27 mouse cellular contexts compared by ENCODE assay signal in genomic region chr12:103327107-103327506, GRCm38 (mm10). TPM values are rescaled to one million over a fixed set of nuclear protein-coding genes. Genes with fewer than 3 reads are reported as not detected.
DNase-seq lines count a peak whose midpoint lies in the region; TF ChIP-seq lines count a peak whose summit lies in the region.
"Had no signal": no experiment of that assay in that cellular context is flagged by ENCODE, and none has a peak within 500 bp of the region (broad histone marks: within the 10 kb centered on the region; RNA-seq: fewer than 3 reads in every experiment).

No protein-coding gene starts in this region.

- peak; percentile 39 for DNase-seq in embryo, embryonic 10.5 days (ENCODE audit: low spot score)
- DNase-seq in embryo, embryonic 9.5 days (ENCODE audit: extremely low spot score): no peak
- peak; percentile 49 to 61 for DNase-seq in heart, adult 9 months (ENCODE audit: low spot score in 2 of 2)
- no peak for DNase-seq in heart, embryonic 10.5 days (ENCODE audit: low spot score)
- DNase-seq in kidney, adult 2 months: peak; percentile 74
- no peak for DNase-seq in kidney, postnatal 10 days
- peak; percentile 43 for DNase-seq in mesoderm, embryonic 11.5 days (ENCODE audit: low read depth, low spot score)
- DNase-seq in cerebellum, adult 2 months: no peak
- DNase-seq: cerebellum, adult 18-20 months; cerebellum, postnatal 36 days; gastrocnemius, postnatal 36 days; right cerebral cortex, postnatal 14 days; spleen, adult 18-20 months; thymus, postnatal 25 days had no signal

- no peak overlapping the region for H3K4me3 ChIP-seq in heart, embryonic 10.5 days
- H3K4me3 ChIP-seq in kidney, adult 2 months (ENCODE audit: insufficient read depth, low read depth, low read length): no peak overlapping the region
- H3K4me3 ChIP-seq in cerebellum, adult 2 months (replicated peaks; ENCODE audit: insufficient read depth, low read depth, low read length): no peak overlapping the region
- H3K4me3 ChIP-seq: embryonic facial prominence, embryonic 12.5 days; erythroblast, embryonic 14.5 days; intestine, embryonic 15.5 days; kidney, embryonic 15.5 days; midbrain, embryonic 13.5 days; neural tube, embryonic 13.5 days had no signal

- H3K27me3 ChIP-seq in heart, embryonic 10.5 days (ENCODE audit: insufficient read depth, poor library complexity, severe bottlenecking): peaks cover 22% of the 10 kb centered on the region; the same call in 1 of the 2 replicates
- no peaks in the 10 kb centered on the region for H3K27me3 ChIP-seq in kidney, adult 2 months (replicated peaks; ENCODE audit: control insufficient read depth, insufficient read depth, low read length)
- no peaks in the 10 kb centered on the region for H3K27me3 ChIP-seq in cerebellum, adult 2 months (ENCODE audit: control insufficient read depth, insufficient read depth, low read length)

- no peak overlapping the region for H3K27ac ChIP-seq in heart, embryonic 10.5 days
- no peak overlapping the region for H3K27ac ChIP-seq in kidney, adult 2 months (ENCODE audit: insufficient read depth, low read depth, low read length)
- H3K27ac ChIP-seq in cerebellum, adult 2 months (ENCODE audit: insufficient read depth, low read length): no peak overlapping the region
- H3K27ac ChIP-seq: embryonic facial prominence, embryonic 12.5 days; hindbrain, embryonic 14.5 days; intestine, embryonic 15.5 days; kidney, embryonic 15.5 days; liver, embryonic 14.5 days; macrophage; midbrain, embryonic 13.5 days; neural tube, embryonic 13.5 days had no signal

- no peaks in the 10 kb centered on the region for H3K9me3 ChIP-seq in heart, embryonic 10.5 days
- H3K9me3 ChIP-seq: embryonic facial prominence, embryonic 12.5 days; intestine, embryonic 15.5 days; kidney, embryonic 15.5 days; midbrain, embryonic 13.5 days; neural tube, embryonic 13.5 days had no signal

- no peak for TF ChIP-seq CTCF in kidney, adult 2 months (conservative IDR thresholded peaks at IDR 0.05; ENCODE audit: insufficient read depth, insufficient read length, low read depth, low read length)
- TF ChIP-seq CTCF in cerebellum, adult 2 months (IDR thresholded peaks at IDR 0.05; ENCODE audit: borderline replicate concordance, insufficient read depth, low read depth, low read length): no peak

- WGBS in heart, embryonic 10.5 days: 28% methylated on average over 7 of the region's 7 CpGs
- WGBS in kidney, adult 2 months: 34% methylated on average over 7 of the region's 7 CpGs
- WGBS in cerebellum, adult 2 months: 34% methylated on average over 7 of the region's 7 CpGs

- peaks cover 93% of the 10 kb centered on the region for H3K36me3 ChIP-seq in heart, embryonic 10.5 days
- H3K36me3 ChIP-seq in kidney, adult 2 months (ENCODE audit: control insufficient read depth, insufficient read depth, low read length): no peaks in the 10 kb centered on the region
- H3K36me3 ChIP-seq: embryonic facial prominence, embryonic 12.5 days; G1E; intestine, embryonic 15.5 days; kidney, embryonic 15.5 days; midbrain, embryonic 13.5 days; neural tube, embryonic 13.5 days had no signal

- TF ChIP-seq POLR2A in kidney, adult 2 months (IDR thresholded peaks at IDR 0.05; ENCODE audit: low read depth, low read length): no peak
- TF ChIP-seq POLR2A in cerebellum, adult 2 months (IDR thresholded peaks at IDR 0.05; ENCODE audit: borderline replicate concordance, insufficient read depth, low read length): no peak

- peaks cover 68% of the 10 kb centered on the region for H3K4me1 ChIP-seq in heart, embryonic 10.5 days
- H3K4me1 ChIP-seq in kidney, adult 2 months (ENCODE audit: control insufficient read depth, insufficient read depth, low read length): peaks cover 18% of the 10 kb centered on the region
- no peaks in the 10 kb centered on the region for H3K4me1 ChIP-seq in cerebellum, adult 2 months (ENCODE audit: control insufficient read depth, insufficient read depth, low read length)
- H3K4me1 ChIP-seq: embryonic facial prominence, embryonic 12.5 days had no signal

RNA-seq across cellular contexts. Expression of gene Fam181a, which starts 16.3 kb away (rescaled TPM):
- polyA plus RNA-seq in heart, embryonic 10.5 days (2016; fragmentation: Nextera tagmentation; extraction: Ambion mirVana): not detected in 2 replicates
- 0.05 and 0.08 TPM in 2 replicates for polyA plus RNA-seq in kidney, adult 2 months (2012; rRNA removed)
- polyA plus RNA-seq in cerebellum, adult 2 months (2012; rRNA removed): 2.7 and 4.1 TPM in 2 replicates
- polyA plus RNA-seq: activated CD4-positive, CD25-positive, alpha-beta regulatory T cell, adult 4 months; erythroblast, embryonic 14.5 days; G1E; kidney, embryonic 15.5 days; limb, embryonic 11.5 days; liver, embryonic 14.5 days; lung, embryonic 16.5 days; macrophage had no signal

RNA-seq across cellular contexts. Expression of gene Asb2, which starts 28.7 kb away (rescaled TPM):
- 152 and 312 TPM in 2 replicates for polyA plus RNA-seq in heart, embryonic 10.5 days (2016; fragmentation: Nextera tagmentation; extraction: Ambion mirVana)
- 6.7 and 10.7 TPM in 2 replicates for polyA plus RNA-seq in kidney, adult 2 months (2012; rRNA removed)
- polyA plus RNA-seq in cerebellum, adult 2 months (2012; rRNA removed): 2.1 and 2.7 TPM in 2 replicates
- polyA plus RNA-seq: G1E had no signal

Comparison
In these comparisons a context has a peak if more than half of its experiments do, and no peak if none do; other contexts are left out.
1. DNase-seq: peak in embryo, embryonic 10.5 days (single experiment), heart, adult 9 months (2 of 2), kidney, adult 2 months (single experiment) and mesoderm, embryonic 11.5 days (single experiment); none in embryo, embryonic 9.5 days (single experiment), heart, embryonic 10.5 days (single experiment), kidney, postnatal 10 days (single experiment) and cerebellum, adult 2 months (0 of 2).
2. RNA of gene Asb2, which starts 28.7 kb away (polyA plus RNA-seq): 152 to 312 TPM in heart, embryonic 10.5 days; 6.7 to 10.7 TPM in kidney, adult 2 months and 2.1 to 2.7 TPM in cerebellum, adult 2 months; every median in the first group is over 10 times any median in the second.